Mouse (Mus musculus) adrenal gland, postnatal 10 days (tissue): Measurements from ENCODE around the gene Olfr820. TPM values are rescaled to one million over a fixed set of nuclear protein-coding genes. Genes with fewer than 3 reads are reported as not detected.
"Not testable (repeated sequence)": the region's sequence is repeated elsewhere in the genome, so short reads cannot be mapped to it uniquely, and the experiment has no call there.

Experiments used
- DNase-seq: peaks from one replicate; pipeline ENCODE4 v3.0.0; 2021; ENCODE audit warnings: mixed read lengths
- long read RNA-seq, 2 experiments: library from polyadenylated mRNA; stranded (forward); transcript quantifications; one replicate each; pipeline ENCODE4 v2.0.0; 2021
- total RNA-seq, 2 experiments: library from RNA; stranded (reverse); gene quantifications; 2 replicates each; pipeline ENCODE4 v1.2.3; 2021

Olfr820 gene
- not detected for total RNA-seq
- long read RNA-seq, experiment 1 = 0 reads
- long read RNA-seq, experiment 2 = 0 reads

- DNase-seq = no peak
These were observed at the start of gene Olfr820 for GRCm38 (mm10) chr10:130012321-130012720. Gene Olfr820, plus strand, starts transcription at chr10:130012621.

- DNase-seq = not testable (repeated sequence)
These were observed 46.2 kb upstream of the Olfr820 start for GRCm38 (mm10) chr10:129966232-129966631.

- not testable (repeated sequence) for DNase-seq
These were observed 45.3 kb upstream of the Olfr820 start, which contains the start of gene Olfr819 for GRCm38 (mm10) chr10:129967166-129967565. Gene Olfr819, minus strand, starts transcription at chr10:129967266.

DNA sequence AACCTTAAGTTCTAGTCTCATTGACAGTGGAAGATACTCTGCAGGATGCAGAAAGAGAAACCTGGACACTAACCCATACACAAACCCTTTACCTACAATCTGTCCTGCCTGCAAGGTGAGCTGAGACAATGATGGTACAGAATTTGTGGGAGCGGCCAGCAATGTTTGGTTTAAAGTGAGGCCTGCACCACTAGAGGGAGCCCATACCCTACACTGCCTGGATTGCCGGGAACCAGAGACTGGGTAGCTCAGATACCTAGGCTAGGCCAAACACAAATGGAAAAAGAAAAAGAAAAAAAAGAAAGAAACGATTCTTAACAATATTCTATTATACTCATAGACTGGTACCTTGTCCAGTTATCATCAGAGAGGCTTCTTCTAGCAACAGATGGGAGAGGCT lies 39.4 kb upstream of the Olfr820 start:
- not testable (repeated sequence) for DNase-seq

DNA sequence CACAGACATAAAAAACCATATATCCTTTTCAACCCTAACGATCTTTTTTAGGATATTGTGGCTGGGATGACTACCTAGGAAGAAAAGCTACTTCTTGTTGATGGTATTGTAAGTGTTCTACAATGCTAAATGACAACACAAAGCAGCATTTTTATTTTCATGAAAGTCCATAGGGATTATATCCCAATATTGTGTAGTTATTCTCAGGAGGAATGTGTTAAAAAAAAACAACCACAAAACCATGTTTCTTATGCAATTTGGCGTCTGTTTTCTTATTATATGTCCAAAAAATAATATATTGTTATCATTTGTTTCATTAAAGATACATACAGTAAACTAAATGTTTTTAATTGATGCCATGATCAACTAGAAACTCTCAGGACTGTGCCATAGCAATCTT lies 36.4 kb upstream of the Olfr820 start, which contains the start of gene Olfr247:
Olfr247 (minus strand) TSS at position 101 of the 400 bp plus-strand sequence.
- not testable (repeated sequence) for DNase-seq

GRCm38 (mm10) chr10:129981867-129982266 lies 30.6 kb upstream of the Olfr820 start:
- not testable (repeated sequence) for DNase-seq

DNA sequence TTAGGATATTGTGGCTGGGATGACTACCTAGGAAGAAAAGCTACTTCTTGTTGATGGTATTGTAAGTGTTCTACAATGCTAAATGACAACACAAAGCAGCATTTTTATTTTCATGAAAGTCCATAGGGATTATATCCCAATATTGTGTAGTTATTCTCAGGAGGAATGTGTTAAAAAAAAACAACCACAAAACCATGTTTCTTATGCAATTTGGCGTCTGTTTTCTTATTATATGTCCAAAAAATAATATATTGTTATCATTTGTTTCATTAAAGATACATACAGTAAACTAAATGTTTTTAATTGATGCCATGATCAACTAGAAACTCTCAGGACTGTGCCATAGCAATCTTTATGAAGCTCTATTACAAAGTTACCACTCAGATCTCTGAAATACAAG lies 27.5 kb upstream of the Olfr820 start, which contains the start of gene Gm10310:
Gm10310 (minus strand) TSS at position 101 of the 400 bp plus-strand sequence.
- not testable (repeated sequence) for DNase-seq

GRCm38 (mm10) chr10:130004104-130004503 lies 8.3 kb upstream of the Olfr820 start:
- DNase-seq = not testable (repeated sequence)

- not testable (repeated sequence) for DNase-seq
These were observed 7.1 kb upstream of the Olfr820 start for GRCm38 (mm10) chr10:130005366-130005765.

DNA sequence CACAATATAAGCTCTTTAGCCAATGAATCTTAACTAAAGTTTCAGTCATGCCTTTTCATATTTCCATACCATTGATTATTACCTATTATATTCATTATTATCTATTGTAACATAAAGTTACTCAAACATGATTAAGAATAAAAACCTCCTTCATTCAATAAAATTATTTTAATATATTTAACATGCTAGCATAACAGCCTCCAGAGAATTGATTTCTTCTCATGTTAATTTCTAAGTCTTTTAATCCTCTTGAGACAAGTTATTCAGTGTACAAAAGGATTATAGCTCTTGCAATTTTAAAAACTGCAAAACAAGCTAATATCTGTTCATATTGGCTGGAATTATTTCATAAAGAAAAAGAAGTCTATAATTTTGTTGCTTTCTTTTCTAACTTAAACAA lies 17.6 kb downstream of the Olfr820 start, which contains the start of gene Olfr821:
Olfr821 (plus strand) TSS at position 301 of the 400 bp plus-strand sequence.
- no peak for DNase-seq

DNA sequence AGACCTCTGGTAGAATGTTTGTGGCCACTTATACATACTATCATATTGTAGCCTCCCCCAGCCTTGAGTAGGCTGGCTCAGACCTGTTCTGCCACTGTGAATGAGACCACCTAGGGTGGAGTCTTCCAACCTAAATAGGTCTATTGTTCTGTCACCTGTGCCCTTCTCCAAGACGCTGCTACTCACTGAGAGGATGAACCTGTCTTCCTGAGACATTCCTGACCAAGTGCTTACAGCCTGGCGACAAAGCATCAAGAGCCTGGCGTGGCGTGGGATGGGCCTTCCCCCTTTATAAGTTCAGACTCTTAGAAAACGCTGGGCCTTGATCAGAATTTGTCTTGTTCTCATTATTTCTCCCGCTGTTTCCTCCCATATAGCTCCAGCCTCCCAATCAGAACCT lies 24.7 kb downstream of the Olfr820 start:
- DNase-seq = no peak

Other genes starting within 250 kb of the Olfr820 start
- not detected for gene Olfr808, start 247.1 kb upstream of the Olfr820 start, total RNA-seq
- gene Olfr809, start 238.0 kb upstream of the Olfr820 start, total RNA-seq = not detected
- gene Olfr810, start 217.7 kb upstream of the Olfr820 start, total RNA-seq = not detected
- gene Olfr811, start 208.2 kb upstream of the Olfr820 start, total RNA-seq = not detected
- gene Olfr812, start 166.5 kb upstream of the Olfr820 start, total RNA-seq = not detected
- gene Olfr813, start 157.3 kb upstream of the Olfr820 start, total RNA-seq = not detected
- gene Olfr814, start 132.8 kb upstream of the Olfr820 start, total RNA-seq = not detected
- not detected for gene Olfr815, start 106.8 kb upstream of the Olfr820 start, total RNA-seq
- not detected for gene Olfr816, start 97.0 kb upstream of the Olfr820 start, total RNA-seq
- gene Olfr818, start 63.5 kb upstream of the Olfr820 start, total RNA-seq = not detected
- not detected for gene Olfr819, start 45.4 kb upstream of the Olfr820 start, total RNA-seq
- not detected for gene Olfr247, start 36.5 kb upstream of the Olfr820 start, total RNA-seq
- not detected for gene Gm10310, start 27.6 kb upstream of the Olfr820 start, total RNA-seq
- not detected for gene Olfr821, start 17.7 kb downstream of the Olfr820 start, total RNA-seq
- gene Olfr822, start 58.6 kb downstream of the Olfr820 start, total RNA-seq = not detected
- not detected for gene Olfr823, start 102.8 kb downstream of the Olfr820 start, total RNA-seq
- gene Olfr824, start 117.4 kb downstream of the Olfr820 start, total RNA-seq = under 1 TPM in 1 of 2 experiments, not detected in 1; 0.09 TPM
- not detected for gene Olfr825, start 154.1 kb downstream of the Olfr820 start, total RNA-seq
- gene Olfr826, start 171.6 kb downstream of the Olfr820 start, total RNA-seq = not detected
- not detected for gene Olfr827, start 201.8 kb downstream of the Olfr820 start, total RNA-seq